Mouse (Mus musculus): Measurements from ENCODE around the gene Sptbn1. TPM values are rescaled to one million over a fixed set of nuclear protein-coding genes. Genes with fewer than 3 reads are reported as not detected.

Sptbn1 gene
- total and polyA plus RNA-seq, 2 experiments from 2014 or later = 150 to 328 TPM

DNA sequence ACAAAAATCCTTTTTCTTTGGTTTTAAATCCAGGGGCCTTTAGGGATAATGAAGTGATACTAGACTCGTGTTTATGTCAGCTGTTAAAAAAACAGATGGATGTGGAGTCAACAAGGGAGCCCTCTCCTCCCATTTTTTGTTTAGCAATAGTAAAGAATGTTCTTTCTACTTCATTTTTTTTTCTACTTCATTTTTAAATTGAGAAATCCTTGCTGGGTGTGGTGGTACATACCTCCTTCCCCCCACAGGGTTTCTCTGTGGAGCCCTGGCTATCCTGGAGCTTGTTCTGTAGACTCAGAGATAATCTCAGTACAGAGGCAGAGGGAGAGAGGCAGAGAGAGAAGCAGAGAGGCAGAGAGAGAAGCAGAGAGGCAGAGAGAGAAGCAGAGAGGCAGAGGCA lies 133.9 kb downstream of the Sptbn1 start:
- Histone ChIP-seq H3K4me2 (ENCODE audit: low read depth) (no peak overlapping the region), H3K9me3 (ENCODE audit: low read length) (no peaks in the 10 kb centered on the region), H3K27ac (ENCODE audit: low read depth, low read length) (no peak overlapping the region), H3K27me3 (ENCODE audit: insufficient read depth, low read length) (no peaks in the 10 kb centered on the region), H3K4me1 (ENCODE audit: insufficient read depth) (no peaks in the 10 kb centered on the region), H3K36me3 (ENCODE audit: insufficient read depth) (peaks cover 94% of the 10 kb centered on the region), H3K4me3 (ENCODE audit: low read depth, low read length) (no peak overlapping the region), H3K9ac (no peak overlapping the region)
- no peak for TF ChIP-seq CTCF (IDR thresholded peaks at IDR 0.05; ENCODE audit: low read depth)
- DNase-seq (no peak), ATAC-seq (no peak)
- WGBS = 75% methylated on average over 1 of the region's 1 CpGs

- no peaks in the 10 kb centered on the region for H3K27me3 ChIP-seq (ENCODE audit: insufficient read depth, low read length)
- peaks cover 92% of the 10 kb centered on the region for H3K36me3 ChIP-seq (ENCODE audit: insufficient read depth)
- WGBS = 97% methylated on average over 6 of the region's 6 CpGs
- H3K4me1 ChIP-seq (ENCODE audit: insufficient read depth) = no peaks in the 10 kb centered on the region
- H3K27ac ChIP-seq (ENCODE audit: low read depth, low read length) = no peak overlapping the region
- ATAC-seq = no peak
- no peaks in the 10 kb centered on the region for H3K9me3 ChIP-seq (ENCODE audit: low read length)
- no peak for DNase-seq
- no peak overlapping the region for H3K9ac ChIP-seq
- H3K4me2 ChIP-seq (ENCODE audit: low read depth) = no peak overlapping the region
- TF ChIP-seq CTCF (IDR thresholded peaks at IDR 0.05; ENCODE audit: low read depth) = no peak
- H3K4me3 ChIP-seq (ENCODE audit: low read depth, low read length) = no peak overlapping the region
These were observed 135.4 kb downstream of the Sptbn1 start for GRCm38 (mm10) chr11:30132581-30132980.

- ATAC-seq = no peak
- H3K4me2 ChIP-seq (ENCODE audit: low read depth) = no peak overlapping the region
- H3K27ac ChIP-seq (ENCODE audit: low read depth, low read length) = no peak overlapping the region
- H3K27me3 ChIP-seq (ENCODE audit: insufficient read depth, low read length) = no peaks in the 10 kb centered on the region
- no peak for DNase-seq
- H3K4me3 ChIP-seq (ENCODE audit: low read depth, low read length) = no peak overlapping the region
- H3K4me1 ChIP-seq (ENCODE audit: insufficient read depth) = no peaks in the 10 kb centered on the region
- no peak for TF ChIP-seq CTCF (IDR thresholded peaks at IDR 0.05; ENCODE audit: low read depth)
- WGBS = 91% methylated on average over 4 of the region's 4 CpGs
- peaks cover 90% of the 10 kb centered on the region for H3K36me3 ChIP-seq (ENCODE audit: insufficient read depth)
- no peaks in the 10 kb centered on the region for H3K9me3 ChIP-seq (ENCODE audit: low read length)
- no peak overlapping the region for H3K9ac ChIP-seq
These were observed 136.3 kb downstream of the Sptbn1 start for GRCm38 (mm10) chr11:30131640-30132039.

- H3K36me3 ChIP-seq (ENCODE audit: insufficient read depth) = peaks cover 87% of the 10 kb centered on the region
These were observed 138.6 kb downstream of the Sptbn1 start for GRCm38 (mm10) chr11:30129339-30129738.

GRCm38 (mm10) chr11:30126840-30127239 lies 141.1 kb downstream of the Sptbn1 start:
- Histone ChIP-seq H3K4me1 (ENCODE audit: insufficient read depth) (no peaks in the 10 kb centered on the region), H3K4me2 (ENCODE audit: low read depth) (no peak overlapping the region), H3K9ac (no peak overlapping the region), H3K27ac (ENCODE audit: low read depth, low read length) (no peak overlapping the region), H3K27me3 (ENCODE audit: insufficient read depth, low read length) (no peaks in the 10 kb centered on the region), H3K4me3 (ENCODE audit: low read depth, low read length) (no peak overlapping the region), H3K36me3 (ENCODE audit: insufficient read depth) (peaks cover 86% of the 10 kb centered on the region), H3K9me3 (ENCODE audit: low read length) (no peaks in the 10 kb centered on the region)
- 97% methylated on average over 1 of the region's 1 CpGs for WGBS
- DNase-seq = no peak
- TF ChIP-seq CTCF (IDR thresholded peaks at IDR 0.05; ENCODE audit: low read depth) = no peak
- ATAC-seq = no peak

More at GRCm38 (mm10) chr11:30129339-30129738, 138.6 kb downstream of the Sptbn1 start:
- no peak overlapping the region for H3K4me2 ChIP-seq (ENCODE audit: low read depth)
- ATAC-seq = no peak
- 91% methylated on average over 7 of the region's 7 CpGs for WGBS
- no peaks in the 10 kb centered on the region for H3K27me3 ChIP-seq (ENCODE audit: insufficient read depth, low read length)
- H3K4me1 ChIP-seq (ENCODE audit: insufficient read depth) = no peaks in the 10 kb centered on the region
- TF ChIP-seq CTCF (IDR thresholded peaks at IDR 0.05; ENCODE audit: low read depth) = no peak
- no peak overlapping the region for H3K27ac ChIP-seq (ENCODE audit: low read depth, low read length)
- H3K4me3 ChIP-seq (ENCODE audit: low read depth, low read length) = no peak overlapping the region
- no peak for DNase-seq
- H3K9me3 ChIP-seq (ENCODE audit: low read length) = no peaks in the 10 kb centered on the region
- no peak overlapping the region for H3K9ac ChIP-seq

GRCm38 (mm10) chr11:30118038-30118437 lies 149.9 kb downstream of the Sptbn1 start:
- Histone ChIP-seq H3K36me3 (ENCODE audit: insufficient read depth) (peaks cover 97% of the 10 kb centered on the region), H3K4me3 (ENCODE audit: low read depth, low read length) (no peak overlapping the region), H3K4me1 (ENCODE audit: insufficient read depth) (no peaks in the 10 kb centered on the region), H3K9me3 (ENCODE audit: low read length) (no peaks in the 10 kb centered on the region), H3K27me3 (ENCODE audit: insufficient read depth, low read length) (no peaks in the 10 kb centered on the region), H3K9ac (no peak overlapping the region), H3K4me2 (ENCODE audit: low read depth) (no peak overlapping the region), H3K27ac (ENCODE audit: low read depth, low read length) (no peak overlapping the region)
- WGBS = 94% methylated on average over 4 of the region's 4 CpGs
- TF ChIP-seq CTCF (IDR thresholded peaks at IDR 0.05; ENCODE audit: low read depth) = no peak
- ATAC-seq (no peak), DNase-seq (no peak)

- Histone ChIP-seq H3K4me1 (ENCODE audit: insufficient read depth) (no peaks in the 10 kb centered on the region), H3K27me3 (ENCODE audit: insufficient read depth, low read length) (no peaks in the 10 kb centered on the region), H3K27ac (ENCODE audit: low read depth, low read length) (no peak overlapping the region), H3K36me3 (ENCODE audit: insufficient read depth) (peaks cover 94% of the 10 kb centered on the region), H3K9me3 (ENCODE audit: low read length) (no peaks in the 10 kb centered on the region), H3K4me3 (ENCODE audit: low read depth, low read length) (no peak overlapping the region), H3K4me2 (ENCODE audit: low read depth) (no peak overlapping the region), H3K9ac (no peak overlapping the region)
- WGBS = 81% methylated on average over 2 of the region's 2 CpGs
- DNase-seq (no peak), ATAC-seq (no peak)
- no peak for TF ChIP-seq CTCF (IDR thresholded peaks at IDR 0.05; ENCODE audit: low read depth)
These were observed 154.3 kb downstream of the Sptbn1 start for GRCm38 (mm10) chr11:30113631-30114030.

- no peaks in the 10 kb centered on the region for H3K27me3 ChIP-seq (ENCODE audit: insufficient read depth, low read length)
- peaks cover 85% of the 10 kb centered on the region for H3K36me3 ChIP-seq (ENCODE audit: insufficient read depth)
- no peak overlapping the region for H3K4me2 ChIP-seq (ENCODE audit: low read depth)
- no peak overlapping the region for H3K4me3 ChIP-seq (ENCODE audit: low read depth, low read length)
- H3K9ac ChIP-seq = no peak overlapping the region
- no peaks in the 10 kb centered on the region for H3K4me1 ChIP-seq (ENCODE audit: insufficient read depth)
- WGBS = 92% methylated on average over 7 of the region's 7 CpGs
- H3K27ac ChIP-seq (ENCODE audit: low read depth, low read length) = no peak overlapping the region
- H3K9me3 ChIP-seq (ENCODE audit: low read length) = no peaks in the 10 kb centered on the region
- ATAC-seq (no peak), DNase-seq (no peak)
- TF ChIP-seq CTCF (IDR thresholded peaks at IDR 0.05; ENCODE audit: low read depth) = no peak
These were observed 157.3 kb downstream of the Sptbn1 start for GRCm38 (mm10) chr11:30110634-30111033.

Measured in forebrain, postnatal 0 days (tissue).